Mouse (Mus musculus) embryonic facial prominence, embryonic 10.5 days (tissue): Measurements from ENCODE around the gene Zfp598. TPM values are rescaled to one million over a fixed set of nuclear protein-coding genes. Genes with fewer than 3 reads are reported as not detected.
"Not testable (repeated sequence)": the region's sequence is repeated elsewhere in the genome, so short reads cannot be mapped to it uniquely, and the experiment has no call there.

Experiments used
- DNase-seq: peaks from one replicate; pipeline ENCODE4 v3.0.0-alpha.2; 2017; ENCODE audit warnings: low spot score
- H3K27ac ChIP-seq: fragments of 300-500 bp; sonication (generic); replicated peaks from 2 replicates; pipeline ENCODE4 v1.5.1; 2016; ENCODE audit warnings: mild to moderate bottlenecking
- H3K27me3 ChIP-seq: fragments of 300-500 bp; sonication (generic); replicated peaks from 2 replicates; pipeline ENCODE4 v1.6.1; 2016; ENCODE audit warnings: low read depth, mild to moderate bottlenecking; ENCODE audit not compliant: poor library complexity, severe bottlenecking
- H3K36me3 ChIP-seq: fragments of 300-500 bp; sonication (generic); replicated peaks from 2 replicates; pipeline ENCODE4 v1.6.1; 2016; ENCODE audit warnings: mild to moderate bottlenecking, moderate library complexity
- H3K4me1 ChIP-seq: fragments of 300-500 bp; sonication (generic); 2 replicates; pipeline ENCODE4 v1.6.1; 2016
- H3K4me3 ChIP-seq: fragments of 300-500 bp; sonication (generic); 2 replicates; pipeline ENCODE4 v1.5.1; 2016; ENCODE audit warnings: mild to moderate bottlenecking, moderate library complexity
- H3K9me3 ChIP-seq: fragments of 300-500 bp; sonication (generic); 2 replicates; pipeline ENCODE4 v1.6.1; 2016; ENCODE audit warnings: mild to moderate bottlenecking
- WGBS: fragments of 180-500 bp; shearing (Covaris S2); methylation state at CpG from one replicate; pipeline ENCODE4 v1.1.7; 2016; 5-methylcytosine and 5-hydroxymethylcytosine counted together
- polyA plus RNA-seq: library from polyadenylated mRNA; unstranded; fragments of >200 nt; fragmentation: Nextera tagmentation; extraction: Ambion mirVana; gene quantifications from 2 replicates; pipeline ENCODE4 v1.2.1, GENCODE M21; 2016

Gene Zfp598
- polyA plus RNA-seq, 1 experiment from 2014 or later = 29.0 TPM

GRCm38 (mm10) chr17:24697985-24698384, 28.5 kb downstream of the Zfp598 start:
- no peak for DNase-seq
- H3K4me1 ChIP-seq = peaks cover 39% of the 10 kb centered on the region
- no peaks in the 10 kb centered on the region for H3K9me3 ChIP-seq
- no peak overlapping the region for H3K4me3 ChIP-seq
- H3K27ac ChIP-seq = no peak overlapping the region
- peaks cover 50% of the 10 kb centered on the region for H3K36me3 ChIP-seq
- 18% methylated on average over 5 of the region's 5 CpGs for WGBS
- H3K27me3 ChIP-seq = 0 out of 2 replicates have a peak, but pooled peaks cover 5% of the 10 kb centered on the region

GRCm38 (mm10) chr17:24698715-24699114, 29.2 kb downstream of the Zfp598 start:
- DNase-seq = no peak
- peaks cover 51% of the 10 kb centered on the region for H3K36me3 ChIP-seq
- H3K27me3 ChIP-seq = 0 out of 2 replicates have a peak, but pooled peaks cover 5% of the 10 kb centered on the region
- 66% methylated on average over 9 of the region's 9 CpGs for WGBS
- no peaks in the 10 kb centered on the region for H3K9me3 ChIP-seq
- peaks cover 39% of the 10 kb centered on the region for H3K4me1 ChIP-seq
- peak overlapping the region; percentile 14; the same call in 1 of the 2 replicates for H3K4me3 ChIP-seq
- no peak overlapping the region for H3K27ac ChIP-seq

GRCm38 (mm10) chr17:24699473-24699872, 30.0 kb downstream of the Zfp598 start:
- Histone ChIP-seq H3K9me3 (no peaks in the 10 kb centered on the region), H3K36me3 (peaks cover 53% of the 10 kb centered on the region), H3K27me3 (0 out of 2 replicates have a peak, but pooled peaks cover 5% of the 10 kb centered on the region), H3K4me3 (no peak overlapping the region), H3K27ac (no peak overlapping the region), H3K4me1 (peaks cover 35% of the 10 kb centered on the region)
- no peak for DNase-seq
- WGBS = 79% methylated on average over 2 of the region's 2 CpGs

- Histone ChIP-seq H3K36me3 (peaks cover 69% of the 10 kb centered on the region), H3K27ac (no peak overlapping the region), H3K4me3 (no peak overlapping the region), H3K9me3 (no peaks in the 10 kb centered on the region), H3K4me1 (peaks cover 30% of the 10 kb centered on the region), H3K27me3 (0 out of 2 replicates have a peak, but pooled peaks cover 5% of the 10 kb centered on the region)
- WGBS = 90% methylated on average over 9 of the region's 9 CpGs
- no peak for DNase-seq
Measured at GRCm38 (mm10) chr17:24701251-24701650, 31.8 kb downstream of the Zfp598 start.

GRCm38 (mm10) chr17:24705821-24706220, 36.3 kb downstream of the Zfp598 start:
- DNase-seq = no peak
- Histone ChIP-seq H3K36me3 (peaks cover 51% of the 10 kb centered on the region), H3K4me1 (peaks cover 16% of the 10 kb centered on the region), H3K4me3 (peak overlapping the region; percentile 77), H3K9me3 (no peaks in the 10 kb centered on the region), H3K27me3 (no peaks in the 10 kb centered on the region), H3K27ac (no peak overlapping the region)
- WGBS = 91% methylated on average over 3 of the region's 3 CpGs

- Histone ChIP-seq H3K4me1 (peaks cover 16% of the 10 kb centered on the region), H3K9me3 (no peaks in the 10 kb centered on the region), H3K36me3 (peaks cover 38% of the 10 kb centered on the region), H3K27me3 (no peaks in the 10 kb centered on the region), H3K4me3 (peak within 1 kb of the TSS; percentile 77), H3K27ac (peak within 1 kb of the TSS; percentile 83)
- WGBS = 4% methylated on average over 32 of the region's 32 CpGs
- DNase-seq = peak; percentile 95
Measured at GRCm38 (mm10) chr17:24706982-24707800, 37.7 kb downstream of the Zfp598 start, which contains the start of gene Tbl3. Gene Tbl3 (minus strand): TSS chr17:24707660.

GRCm38 (mm10) chr17:24707801-24708425, 38.4 kb downstream of the Zfp598 start:
- peak overlapping the region; percentile 77 for H3K4me3 ChIP-seq
- no peaks in the 10 kb centered on the region for H3K27me3 ChIP-seq
- H3K9me3 ChIP-seq = no peaks in the 10 kb centered on the region
- DNase-seq = no peak
- peak overlapping the region; percentile 83 for H3K27ac ChIP-seq
- peaks cover 30% of the 10 kb centered on the region for H3K36me3 ChIP-seq
- H3K4me1 ChIP-seq = peaks cover 16% of the 10 kb centered on the region
- 6% methylated on average over 24 of the region's 24 CpGs for WGBS

- Histone ChIP-seq H3K4me3 (no peak overlapping the region), H3K27me3 (no peaks in the 10 kb centered on the region), H3K4me1 (peaks cover 16% of the 10 kb centered on the region), H3K36me3 (peaks cover 24% of the 10 kb centered on the region), H3K9me3 (no peaks in the 10 kb centered on the region), H3K27ac (no peak overlapping the region)
- WGBS = 40% methylated on average over 2 of the region's 2 CpGs
- DNase-seq = no peak
Measured at GRCm38 (mm10) chr17:24708646-24709045, 39.2 kb downstream of the Zfp598 start.

GRCm38 (mm10) chr17:24715556-24715955, 46.1 kb downstream of the Zfp598 start:
- H3K4me1 ChIP-seq = peaks cover 8% of the 10 kb centered on the region
- WGBS = 70% methylated on average over 6 of the region's 6 CpGs
- no peaks in the 10 kb centered on the region for H3K9me3 ChIP-seq
- H3K27ac ChIP-seq = no peak overlapping the region
- no peaks in the 10 kb centered on the region for H3K27me3 ChIP-seq
- DNase-seq = no peak
- H3K4me3 ChIP-seq = no peak overlapping the region
- peaks cover 39% of the 10 kb centered on the region for H3K36me3 ChIP-seq

GRCm38 (mm10) chr17:24716166-24716682, 46.7 kb downstream of the Zfp598 start:
- 98% methylated on average over 15 of the region's 15 CpGs for WGBS
- Histone ChIP-seq H3K9me3 (no peaks in the 10 kb centered on the region), H3K4me1 (peaks cover 10% of the 10 kb centered on the region), H3K27me3 (no peaks in the 10 kb centered on the region), H3K27ac (no peak overlapping the region), H3K36me3 (peaks cover 45% of the 10 kb centered on the region), H3K4me3 (no peak overlapping the region)
- no peak for DNase-seq

- DNase-seq = no peak
- H3K27me3 ChIP-seq = no peaks in the 10 kb centered on the region
- H3K4me3 ChIP-seq = peak within 1 kb of the TSS; percentile 90
- H3K4me1 ChIP-seq = peaks cover 25% of the 10 kb centered on the region
- peaks cover 60% of the 10 kb centered on the region for H3K36me3 ChIP-seq
- no peaks in the 10 kb centered on the region for H3K9me3 ChIP-seq
- WGBS = 79% methylated on average over 4 of the region's 4 CpGs
- peak within 1 kb of the TSS; percentile 94; the same call in 1 of the 2 replicates for H3K27ac ChIP-seq
Measured at GRCm38 (mm10) chr17:24717943-24718342, 48.5 kb downstream of the Zfp598 start, which contains the start of the genes Rnf151 and Rps2. Gene Rnf151 (minus strand): TSS chr17:24718063. Gene Rps2 (plus strand): TSS chr17:24718116.

GRCm38 (mm10) chr17:24718938-24719337, 49.5 kb downstream of the Zfp598 start:
- 62% methylated on average over 5 of the region's 5 CpGs for WGBS
- Histone ChIP-seq H3K36me3 (peaks cover 60% of the 10 kb centered on the region), H3K4me3 (peak overlapping the region; percentile 90), H3K27ac (peak overlapping the region; percentile 94), H3K4me1 (peaks cover 35% of the 10 kb centered on the region)
- H3K9me3 ChIP-seq, H3K27me3 ChIP-seq, DNase-seq: not testable (repeated sequence)
